Mouse (Mus musculus) liver, adult 2 months (tissue): ENCODE data around the gene Gpam.

Source experiments
- CTCF ChIP-seq: fragments of 200-500 bp; IDR thresholded peaks from 2 replicates; pipeline ENCODE4 v1.5.1; 2011; ENCODE audit warnings: low read depth, low read length, control low read depth
- POLR2A ChIP-seq: fragments of 200-500 bp; IDR thresholded peaks from 2 replicates; pipeline ENCODE4 v1.6.1; 2011; ENCODE audit warnings: low read length, control low read depth; ENCODE audit not compliant: insufficient read depth; ENCODE audit errors: extremely low read depth

DNA sequence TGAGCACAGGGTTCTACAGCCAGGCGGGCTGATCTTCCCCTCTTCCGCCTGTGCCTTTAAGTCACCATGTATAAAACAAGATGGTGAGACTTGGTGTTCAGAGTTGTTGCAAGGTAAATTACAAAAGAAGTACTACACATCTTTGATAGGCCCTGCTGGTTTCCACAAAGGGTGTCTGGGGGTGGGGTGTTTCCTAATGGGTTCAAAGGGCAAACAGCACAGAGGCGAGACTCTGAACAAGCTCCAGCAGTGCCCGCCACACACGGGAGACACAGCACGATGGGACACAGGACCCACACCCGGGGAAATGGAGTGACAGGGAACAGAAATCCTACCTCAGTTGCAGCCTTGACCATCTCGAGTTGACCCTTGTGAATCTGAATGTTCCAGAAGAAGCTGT, 39.3 kb downstream of the Gpam start:
- TF ChIP-seq POLR2A (no peak), CTCF (no peak)
